Mouse (Mus musculus): ENCODE measurements around the gene Tom1l2.

DNA sequence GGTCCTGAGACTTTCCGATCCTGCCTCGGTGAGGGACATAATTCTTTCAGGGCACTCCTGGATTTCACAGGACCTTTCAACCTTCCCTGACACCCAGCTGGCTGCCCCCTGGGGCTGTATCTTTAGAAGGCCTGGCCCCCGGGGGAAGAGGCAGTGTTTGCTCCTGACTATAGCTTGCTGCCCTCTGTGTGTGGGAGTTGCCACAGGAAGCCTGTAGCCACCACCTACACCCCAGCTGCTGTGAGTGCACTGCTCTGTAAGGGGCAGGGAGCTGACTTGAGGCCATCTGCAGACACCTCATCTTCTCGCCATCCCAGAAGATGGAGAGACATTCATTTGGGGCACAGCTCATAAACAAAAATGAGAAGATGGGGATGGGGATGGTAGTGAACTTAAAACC is 120.8 kb downstream of the Tom1l2 start:
- TF ChIP-seq CTCF (IDR thresholded peaks at IDR 0.05; ENCODE audit: borderline replicate concordance, insufficient read depth, low read depth, low read length) (no peak), POLR2A (IDR thresholded peaks at IDR 0.05; ENCODE audit: borderline replicate concordance, insufficient read depth, low read length) (no peak)
